Comparison of ENCODE assay signal across 33 mouse cellular contexts in the genomic region with DNA sequence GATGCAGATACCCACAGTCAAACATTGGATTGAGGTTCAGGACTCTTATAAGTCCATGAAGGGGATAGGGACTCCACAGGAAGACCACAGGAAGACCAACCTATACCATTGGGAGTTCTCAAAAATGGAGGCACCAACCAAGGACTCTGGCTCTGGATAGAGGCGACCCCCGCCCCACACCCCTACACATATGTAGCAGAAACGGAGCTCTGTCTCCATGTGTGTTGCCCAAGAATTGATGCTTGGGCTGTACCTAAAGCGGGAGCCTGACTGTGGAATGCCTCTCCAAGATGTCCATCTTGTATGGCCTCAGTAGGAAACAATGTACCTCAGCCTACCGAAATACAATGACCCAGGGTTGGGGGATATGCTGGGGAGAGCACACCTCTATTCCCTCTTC.
"Had no signal": no experiment of that assay in that cellular context is flagged by ENCODE, and none has a peak within 500 bp of the region (broad histone marks: within the 10 kb centered on the region; RNA-seq: fewer than 3 reads in every experiment).

No protein-coding gene starts in this region.

- H3K9ac ChIP-seq: heart, embryonic 12.5 days; heart, embryonic 13.5 days; heart, embryonic 15.5 days; hindbrain, embryonic 12.5 days; hindbrain, embryonic 13.5 days; hindbrain, embryonic 14.5 days; hindbrain, embryonic 15.5 days; intestine, embryonic 15.5 days; kidney, embryonic 15.5 days had no signal

- ATAC-seq: hindbrain, embryonic 16.5 days; hindbrain, postnatal 0 days; inflammation-experienced regulatory T-cells, adult 6 months; intestine, embryonic 15.5 days; intestine, embryonic 16.5 days; intestine, postnatal 0 days had no signal

- H3K4me3 ChIP-seq: heart, embryonic 12.5 days; heart, embryonic 13.5 days; heart, embryonic 15.5 days; hindbrain, embryonic 10.5 days; hindbrain, embryonic 12.5 days; hindbrain, embryonic 13.5 days; hindbrain, embryonic 15.5 days; intestine, embryonic 15.5 days; kidney, embryonic 15.5 days; layer of hippocampus, adult 2 months; left cerebral cortex, adult 2 months had no signal

- H3K4me2 ChIP-seq: heart, embryonic 11.5 days; heart, embryonic 12.5 days; heart, embryonic 13.5 days; heart, embryonic 15.5 days; hindbrain, embryonic 12.5 days; hindbrain, embryonic 13.5 days; hindbrain, embryonic 14.5 days; hindbrain, embryonic 15.5 days; intestine, embryonic 15.5 days; kidney, embryonic 15.5 days had no signal

- H3K27me3 ChIP-seq: heart, embryonic 12.5 days; heart, embryonic 13.5 days; heart, embryonic 15.5 days; hindbrain, embryonic 12.5 days; hindbrain, embryonic 13.5 days; hindbrain, embryonic 15.5 days; intestine, embryonic 15.5 days; kidney, embryonic 15.5 days had no signal

- H3K27ac ChIP-seq: heart, embryonic 13.5 days; heart, embryonic 15.5 days; hindbrain, embryonic 10.5 days; hindbrain, embryonic 12.5 days; hindbrain, embryonic 13.5 days; hindbrain, embryonic 14.5 days; hindbrain, embryonic 15.5 days; hindbrain, postnatal 0 days; intestine, embryonic 15.5 days; kidney, embryonic 15.5 days; kidney, postnatal 0 days; layer of hippocampus, adult 2 months; left cerebral cortex, adult 2 months had no signal

- DNase-seq: heart, postnatal 14 days; heart, postnatal 36 days; heart, postnatal 4 days; kidney, adult 11 months; kidney, adult 18-20 months; kidney, adult 2 months; kidney, adult 8-10 months; kidney, adult 9 months; kidney, postnatal 10 days; kidney, postnatal 14 days; kidney, postnatal 36 days; kidney, postnatal 4 days; layer of hippocampus, adult 9-11 months; layer of hippocampus, postnatal 36 days had no signal

- H3K9me3 ChIP-seq: heart, embryonic 12.5 days; heart, embryonic 13.5 days; heart, embryonic 15.5 days; hindbrain, embryonic 10.5 days; hindbrain, embryonic 12.5 days; hindbrain, embryonic 13.5 days; hindbrain, embryonic 15.5 days; intestine, embryonic 15.5 days; kidney, embryonic 15.5 days had no signal

- H3K4me1 ChIP-seq: heart, embryonic 12.5 days; heart, embryonic 13.5 days; heart, embryonic 15.5 days; hindbrain, embryonic 10.5 days; hindbrain, embryonic 12.5 days; hindbrain, embryonic 13.5 days; hindbrain, embryonic 15.5 days; intestine, embryonic 15.5 days; kidney, embryonic 15.5 days had no signal

- H3K36me3 ChIP-seq: heart, embryonic 12.5 days; heart, embryonic 13.5 days; heart, embryonic 15.5 days; hindbrain, embryonic 10.5 days; hindbrain, embryonic 12.5 days; hindbrain, embryonic 13.5 days; hindbrain, embryonic 15.5 days; intestine, embryonic 15.5 days; kidney, embryonic 15.5 days had no signal
